Mouse (Mus musculus) ovary, postnatal 36 days (tissue): ENCODE measurements at regions not wholly inside any gene's neighbourhood (a gene's known extent, or its start where the extent isn't known, plus 50 kb on each side); places are given as distances from the start of the nearest gene placed in this dataset.

Experiments
- DNase-seq: peaks from one replicate; pipeline ENCODE4 v3.0.0; 2022; ENCODE audit warnings: low spot score, mixed read lengths

DNA sequence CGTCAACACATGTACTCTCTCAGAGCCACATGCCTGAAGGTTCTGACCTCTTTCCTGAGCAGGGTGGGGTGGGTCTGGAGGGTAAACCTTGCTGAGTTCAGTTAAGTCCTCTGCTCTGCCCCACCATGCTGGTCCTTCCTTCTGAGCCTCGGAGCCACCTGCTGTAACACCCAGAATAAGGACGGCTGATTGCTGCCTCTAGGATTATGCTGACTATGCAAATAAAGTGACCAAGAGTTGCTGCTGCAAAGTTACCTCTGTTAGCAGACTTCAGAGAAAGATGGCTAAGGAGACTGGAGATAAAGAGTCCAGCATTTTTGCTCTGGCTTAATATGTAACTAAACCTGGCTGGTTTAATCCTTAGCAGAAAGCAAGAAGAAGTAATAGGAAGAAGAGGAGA, 177.6 kb upstream of the Adgrl2 start:
- DNase-seq, result no peak

DNA sequence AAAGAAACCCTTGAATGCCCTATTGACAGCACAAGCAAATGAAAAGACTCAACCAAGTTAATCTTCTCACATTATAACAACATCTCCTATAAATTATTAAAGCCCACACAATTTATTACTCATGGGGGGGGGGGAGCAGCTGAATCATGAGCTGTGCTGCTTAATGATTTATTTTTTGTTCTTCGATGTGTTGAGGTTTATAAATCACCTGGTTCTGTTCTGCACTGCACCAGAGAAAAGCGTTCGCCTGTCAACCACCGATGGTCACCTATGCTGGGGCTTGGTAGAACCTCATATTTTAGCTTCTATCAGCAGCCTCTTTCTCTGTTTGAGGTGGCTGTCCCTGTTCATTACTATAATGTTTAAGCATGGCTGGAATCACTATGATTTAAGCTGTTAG, 174.4 kb upstream of the Adgrl2 start:
- no peak for DNase-seq

DNA sequence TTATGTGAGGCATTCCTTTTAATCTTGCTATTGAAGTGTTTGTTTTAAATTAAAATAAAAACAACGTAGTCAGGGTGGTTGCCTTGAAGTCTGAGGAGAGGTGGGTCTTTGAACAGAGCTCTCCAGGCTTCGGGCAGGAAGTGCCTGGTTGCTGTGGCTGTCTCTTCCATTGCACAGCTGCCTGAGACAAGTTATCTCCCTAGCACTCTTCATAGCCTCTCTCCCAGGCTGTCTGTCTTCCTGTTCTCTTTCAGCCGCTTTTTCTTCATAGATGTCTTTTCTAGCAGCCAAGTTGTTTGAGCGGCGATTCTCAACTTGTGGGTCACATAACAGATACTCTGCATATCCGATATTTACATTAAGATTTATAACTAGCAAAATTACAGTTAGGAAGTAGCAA, 173.2 kb upstream of the Adgrl2 start:
- DNase-seq, result no peak

GRCm38 (mm10) chr3:149160833-149161232, 170.5 kb upstream of the Adgrl2 start:
- no peak for DNase-seq

GRCm38 (mm10) chr3:149157381-149157780, 167.0 kb upstream of the Adgrl2 start:
- no peak for DNase-seq

- DNase-seq, result no peak
These were observed 162.0 kb upstream of the Adgrl2 start for GRCm38 (mm10) chr3:149152312-149152711.

- no peak for DNase-seq
These were observed 160.4 kb upstream of the Adgrl2 start for GRCm38 (mm10) chr3:149150796-149151195.

- no peak for DNase-seq
These were observed 158.3 kb upstream of the Adgrl2 start for GRCm38 (mm10) chr3:149148608-149149007.

GRCm38 (mm10) chr3:149147916-149148315, 157.6 kb upstream of the Adgrl2 start:
- no peak for DNase-seq

DNA sequence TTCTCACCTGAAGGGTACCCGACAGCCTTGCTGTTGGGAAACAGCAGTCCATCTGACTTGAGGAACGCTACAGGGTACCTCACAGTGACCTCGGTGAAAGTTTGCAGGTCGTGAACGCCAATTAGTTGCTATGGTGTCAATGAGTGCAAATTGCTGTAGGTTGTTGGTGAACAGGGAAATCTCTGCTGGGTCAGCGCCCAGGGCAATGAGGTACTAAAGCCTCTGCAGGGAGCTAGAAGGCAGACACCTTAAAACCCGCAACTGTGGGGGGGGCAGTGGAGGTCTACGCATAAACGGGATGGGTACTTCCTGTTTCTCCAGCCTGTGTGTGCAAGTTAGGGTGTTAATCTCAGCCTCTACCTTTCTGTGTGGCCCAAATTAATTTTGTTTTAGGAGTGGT, 156.3 kb upstream of the Adgrl2 start:
- DNase-seq, result no peak

GRCm38 (mm10) chr3:149140461-149140860, 150.1 kb upstream of the Adgrl2 start:
- DNase-seq, result no peak

- no peak for DNase-seq
These were observed 143.9 kb upstream of the Adgrl2 start for GRCm38 (mm10) chr3:149134028-149134938.

DNA sequence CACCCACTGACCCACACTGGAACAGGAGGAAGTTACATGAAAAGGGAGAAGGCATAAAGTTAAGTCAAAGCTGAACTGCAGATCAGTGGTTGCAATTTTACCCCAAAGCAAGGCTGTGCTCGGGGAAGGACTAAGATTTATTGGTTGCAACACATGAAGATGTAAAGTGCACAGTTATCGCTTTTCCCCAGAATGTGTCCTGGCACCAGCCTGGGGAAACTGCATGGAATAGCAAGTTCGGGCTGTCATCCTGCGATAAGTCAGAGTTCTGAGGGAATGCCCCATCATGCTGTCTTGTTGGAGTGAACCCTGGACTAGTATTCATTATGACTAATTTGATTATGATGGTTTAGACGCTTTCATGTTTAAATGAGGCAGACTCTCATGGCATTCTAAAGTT, 128.5 kb upstream of the Adgrl2 start:
- no peak for DNase-seq

DNA sequence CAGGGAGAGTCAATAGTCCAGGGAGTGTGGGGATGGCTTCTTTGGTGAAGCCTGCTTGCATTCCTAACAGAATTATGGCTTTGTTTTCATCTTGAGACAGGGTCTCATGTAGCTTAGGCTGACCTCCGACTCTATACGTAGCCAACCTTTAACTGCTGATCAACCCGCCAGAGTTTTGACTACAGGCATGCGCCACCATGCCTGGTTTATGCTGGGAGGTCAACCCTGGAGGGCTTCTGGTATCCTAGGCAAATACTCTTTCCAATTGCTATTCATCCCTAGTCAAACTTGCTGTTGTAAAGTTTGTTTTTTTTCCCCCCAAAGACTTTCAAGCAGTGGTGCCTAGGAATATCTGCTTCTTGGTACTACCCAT, 127.3 kb upstream of the Adgrl2 start:
- no peak for DNase-seq

DNA sequence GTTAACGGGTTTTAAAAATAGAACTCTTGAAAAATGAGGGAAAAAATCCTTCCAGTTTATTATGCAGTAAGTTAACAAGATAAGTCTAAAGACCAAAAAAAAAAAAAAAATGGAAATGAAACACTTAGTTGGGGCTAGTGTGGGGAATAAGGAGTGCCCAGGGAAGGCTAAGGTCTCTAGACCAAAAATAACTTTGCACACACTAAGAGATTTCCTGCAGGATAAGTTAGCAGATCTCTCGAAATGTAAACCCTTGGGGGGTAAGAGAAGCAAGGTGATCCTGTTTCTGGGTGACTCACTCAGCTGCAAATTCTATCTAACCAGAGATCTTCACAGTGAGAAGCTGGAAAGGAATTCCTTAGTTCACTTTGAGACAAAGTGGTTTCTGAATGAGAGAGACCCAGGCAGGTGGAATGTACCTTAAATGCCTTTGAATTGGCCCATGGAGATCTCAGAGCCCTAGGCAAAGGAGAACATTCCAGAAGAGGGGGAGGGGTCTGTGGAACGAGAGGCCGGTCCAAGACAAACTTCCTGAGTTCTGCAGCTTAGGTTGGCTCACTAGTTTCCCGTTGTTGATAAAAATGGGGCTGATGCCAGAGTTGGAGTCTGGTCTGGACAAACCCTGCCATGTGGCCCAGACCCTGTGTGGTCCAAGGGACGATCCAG, 126.8 kb upstream of the Adgrl2 start:
- peak; percentile 5 for DNase-seq

- no peak for DNase-seq
These were observed 126.2 kb upstream of the Adgrl2 start for GRCm38 (mm10) chr3:149116604-149117003.

- DNase-seq, result no peak
These were observed 125.5 kb upstream of the Adgrl2 start for GRCm38 (mm10) chr3:149115901-149116300.

DNA sequence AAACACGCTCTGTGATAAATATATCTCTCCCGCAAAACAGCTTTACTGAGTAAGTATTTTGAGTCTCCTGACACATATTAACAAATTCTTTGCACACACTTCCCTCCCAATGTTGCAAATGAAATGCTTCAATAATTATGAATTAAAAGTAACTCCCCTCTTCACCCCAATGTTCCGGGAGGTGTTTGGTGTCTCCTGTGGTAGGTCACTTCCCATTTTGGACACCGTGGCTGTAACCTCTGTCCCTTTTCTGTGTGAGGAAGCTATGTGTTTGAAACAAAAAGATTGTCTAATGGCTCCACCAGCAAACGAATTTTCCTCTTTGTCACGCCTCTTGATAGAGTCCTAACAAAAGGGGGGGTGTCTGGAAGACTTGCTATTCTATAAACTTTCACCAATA, 122.5 kb upstream of the Adgrl2 start:
- DNase-seq, result no peak

- DNase-seq, result no peak
These were observed 121.4 kb upstream of the Adgrl2 start for GRCm38 (mm10) chr3:149111529-149112439.

DNA sequence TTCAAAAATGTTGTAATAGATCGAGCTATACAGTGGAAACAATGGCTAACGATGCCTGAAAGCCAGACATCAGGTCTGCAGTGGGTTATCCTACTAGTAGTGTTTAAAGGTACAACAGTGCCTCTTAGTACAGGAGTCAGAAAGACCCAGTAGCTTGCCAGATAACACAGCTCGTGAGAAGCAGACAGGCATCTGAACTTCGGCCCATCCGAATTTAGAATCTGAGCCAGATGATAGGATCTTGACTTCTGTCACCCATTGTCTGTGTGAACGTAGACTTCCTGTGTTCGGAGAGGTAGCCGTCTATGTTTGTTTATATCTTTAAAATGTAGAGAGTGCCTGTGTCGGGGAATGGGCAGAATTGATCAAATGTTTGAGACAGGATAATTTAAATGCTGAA, 120.5 kb upstream of the Adgrl2 start:
- no peak for DNase-seq

DNA sequence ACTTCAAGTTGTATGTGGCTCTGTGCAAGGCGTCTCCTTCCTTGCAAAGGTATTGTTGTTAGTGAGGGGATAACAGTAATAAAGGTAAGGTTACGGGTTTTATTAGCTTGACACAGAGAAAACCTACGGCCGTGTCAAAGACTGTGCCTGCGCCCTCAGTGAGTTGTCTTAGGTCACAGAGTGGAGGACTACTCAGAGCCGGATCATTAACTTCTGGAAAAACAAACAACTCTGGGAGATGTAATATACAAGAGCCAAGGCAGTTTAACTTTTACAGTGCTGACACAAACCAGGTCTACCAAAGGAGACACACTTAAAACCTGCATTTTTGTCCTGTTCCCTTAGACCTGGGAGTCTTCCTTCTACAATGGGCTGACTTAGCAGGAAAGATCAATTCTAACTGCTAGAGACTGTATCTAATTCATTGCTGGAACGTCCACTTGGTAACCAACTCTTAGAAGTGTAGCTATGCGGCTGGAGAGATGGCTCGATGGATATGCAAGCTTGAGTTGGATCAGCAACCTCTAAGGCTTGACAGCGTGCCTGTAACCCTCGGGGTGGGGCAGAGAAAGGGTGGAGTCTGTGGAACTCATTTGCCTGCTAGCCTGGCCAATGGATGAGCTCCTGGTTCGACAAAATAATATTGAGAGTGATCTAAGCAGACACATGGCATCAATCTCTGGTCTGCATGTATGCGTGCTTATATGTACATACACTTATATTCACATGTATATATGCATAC, 115.5 kb upstream of the Adgrl2 start:
- DNase-seq, result no peak

- DNase-seq, result no peak
These were observed 114.8 kb upstream of the Adgrl2 start for GRCm38 (mm10) chr3:149105181-149105580.
